Mouse (Mus musculus): ENCODE measurements around the gene Tmprss11c. TPM values are rescaled to one million over a fixed set of nuclear protein-coding genes. Genes with fewer than 3 reads are reported as not detected.

Tmprss11c gene
- total and polyA plus RNA-seq, 3 experiments, result not detected

DNA sequence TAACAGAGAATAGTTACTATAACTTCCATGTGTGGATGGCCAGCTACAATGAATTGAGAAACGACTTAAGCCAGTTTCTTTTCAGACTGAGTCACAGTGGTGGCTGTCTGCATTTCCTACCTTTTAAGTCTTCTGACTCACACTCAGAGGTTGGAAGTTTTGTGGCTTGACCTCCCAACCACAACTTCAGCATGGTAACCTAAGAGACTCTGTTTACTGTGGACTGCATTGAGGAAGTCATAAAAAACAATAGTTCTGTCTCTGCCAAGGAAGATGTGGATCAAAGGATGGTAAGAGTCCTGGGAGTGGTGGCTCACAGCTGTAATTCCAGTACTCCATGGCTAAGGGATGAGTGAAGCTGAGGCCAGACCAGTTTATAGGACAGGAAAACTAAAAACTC is 44.2 kb downstream of the Tmprss11c start:
- H3K4me1 ChIP-seq (ENCODE audit: control insufficient read depth in 1 of 2, insufficient read depth in 2 of 2, low read length in 2 of 2), result no peaks in the 10 kb centered on the region
- no peak overlapping the region for H3K27ac ChIP-seq (ENCODE audit: control insufficient read depth, low read depth, low read length)
- no peak for DNase-seq (ENCODE audit: low read depth, low spot score)
- H3K27me3 ChIP-seq (ENCODE audit: control insufficient read depth in 1 of 2, insufficient read depth in 2 of 2, low read length in 2 of 2), result no peaks in the 10 kb centered on the region
- no peaks in the 10 kb centered on the region for H3K36me3 ChIP-seq (ENCODE audit: control insufficient read depth in 1 of 2, insufficient read depth in 2 of 2, low read length in 2 of 2)
- H3K4me3 ChIP-seq (ENCODE audit: control insufficient read depth in 1 of 2, insufficient read depth in 1 of 2, low read depth in 2 of 2, low read length in 2 of 2), result no peak overlapping the region
- H3K9me3 ChIP-seq (replicated peaks; ENCODE audit: insufficient read depth, low read length), result no peaks in the 10 kb centered on the region
- TF ChIP-seq TCF12 (IDR thresholded peaks at IDR 0.05; ENCODE audit: low read depth, low read length) (no peak), ZNF384 (IDR thresholded peaks at IDR 0.05; ENCODE audit: low read depth, low read length) (no peak), KAT2A (conservative IDR thresholded peaks at IDR 0.05; ENCODE audit: low read depth, low read length) (no peak), CTCF (IDR thresholded peaks at IDR 0.05 in 2 of 3, conservative IDR thresholded peaks at IDR 0.05 in 1 of 3; ENCODE audit: control insufficient read depth in 1 of 3, insufficient read depth in 1 of 3, low read depth in 2 of 3, low read length in 3 of 3, poor library complexity in 1 of 3, severe bottlenecking in 1 of 3) (no peak), UBTF (IDR thresholded peaks at IDR 0.05; ENCODE audit: borderline replicate concordance, insufficient read depth, low read depth, low read length) (no peak), NELFE (IDR thresholded peaks at IDR 0.05; ENCODE audit: low read depth, low read length) (no peak), CHD1 (IDR thresholded peaks at IDR 0.05; ENCODE audit: low read depth, low read length) (no peak), MEF2A (IDR thresholded peaks at IDR 0.05; ENCODE audit: extremely low read depth, insufficient replicate concordance, low read depth, low read length, poor library complexity, severe bottlenecking) (no peak), ZC3H11A (IDR thresholded peaks at IDR 0.05; ENCODE audit: low read depth, low read length) (no peak), RCOR1 (IDR thresholded peaks at IDR 0.05; ENCODE audit: low read depth, low read length) (no peak), ELF1 (IDR thresholded peaks at IDR 0.05; ENCODE audit: low read depth, low read length) (no peak), MXI1 (IDR thresholded peaks at IDR 0.05; ENCODE audit: low read depth, low read length) (no peak), USF2 (IDR thresholded peaks at IDR 0.05; ENCODE audit: borderline replicate concordance in 1 of 2, insufficient read depth in 1 of 2, low read depth in 1 of 2, low read length in 2 of 2) (no peak), POLR2AphosphoS2 (IDR thresholded peaks at IDR 0.05; ENCODE audit: low read length) (no peak), SIN3A (IDR thresholded peaks at IDR 0.05; ENCODE audit: low read length) (no peak), GABPA (IDR thresholded peaks at IDR 0.05; ENCODE audit: low read depth, low read length) (no peak), TAL1 (IDR thresholded peaks at IDR 0.05; ENCODE audit: low read length) (no peak), HCFC1 (IDR thresholded peaks at IDR 0.05; ENCODE audit: low read depth, low read length) (no peak), MYC (IDR thresholded peaks at IDR 0.05; ENCODE audit: low read depth, low read length) (no peak), NRF1 (IDR thresholded peaks at IDR 0.05; ENCODE audit: insufficient read depth, low read depth, low read length, poor library complexity, severe bottlenecking) (no peak)
- no peak overlapping the region for H3K9ac ChIP-seq (ENCODE audit: control insufficient read depth, low read depth, low read length, poor library complexity, severe bottlenecking)
- no peaks in the 10 kb centered on the region for H3K79me2 ChIP-seq (ENCODE audit: control insufficient read depth, insufficient read depth, low read length, poor library complexity)

DNA sequence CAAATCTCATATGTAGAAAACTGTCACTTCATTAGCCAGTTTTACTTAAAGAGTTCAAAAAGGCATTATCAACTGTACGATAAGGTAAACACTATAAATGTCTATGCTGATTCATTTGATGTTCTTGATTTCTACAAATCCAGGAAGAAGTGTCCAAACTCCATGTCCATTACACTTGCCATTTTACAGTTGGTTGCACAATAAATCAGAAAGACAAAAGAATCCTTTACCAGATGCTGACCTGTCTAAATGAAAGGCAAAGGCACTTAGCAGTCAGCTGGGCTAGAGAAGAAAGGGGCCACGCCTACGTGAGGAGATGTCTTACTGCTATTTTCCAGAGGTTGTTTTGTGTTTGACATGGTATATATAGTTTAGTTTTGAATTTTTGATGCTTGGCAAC is 44.8 kb downstream of the Tmprss11c start:
- Histone ChIP-seq H3K4me3 (ENCODE audit: control insufficient read depth in 1 of 2, insufficient read depth in 1 of 2, low read depth in 2 of 2, low read length in 2 of 2) (no peak overlapping the region), H3K79me2 (ENCODE audit: control insufficient read depth, insufficient read depth, low read length, poor library complexity) (no peaks in the 10 kb centered on the region), H3K27ac (ENCODE audit: control insufficient read depth, low read depth, low read length) (no peak overlapping the region), H3K36me3 (ENCODE audit: control insufficient read depth in 1 of 2, insufficient read depth in 2 of 2, low read length in 2 of 2) (no peaks in the 10 kb centered on the region), H3K27me3 (ENCODE audit: control insufficient read depth in 1 of 2, insufficient read depth in 2 of 2, low read length in 2 of 2) (no peaks in the 10 kb centered on the region), H3K9ac (ENCODE audit: control insufficient read depth, low read depth, low read length, poor library complexity, severe bottlenecking) (no peak overlapping the region), H3K4me1 (ENCODE audit: control insufficient read depth in 1 of 2, insufficient read depth in 2 of 2, low read length in 2 of 2) (no peaks in the 10 kb centered on the region), H3K9me3 (replicated peaks; ENCODE audit: insufficient read depth, low read length) (no peaks in the 10 kb centered on the region)
- no peak for DNase-seq (ENCODE audit: low read depth, low spot score)
- TF ChIP-seq MXI1 (IDR thresholded peaks at IDR 0.05; ENCODE audit: low read depth, low read length) (no peak), RAD21 (IDR thresholded peaks at IDR 0.05; ENCODE audit: low read depth, low read length) (no peak), POLR2A (IDR thresholded peaks at IDR 0.05; ENCODE audit: control insufficient read depth in 1 of 2, insufficient read depth in 1 of 2, low read depth in 1 of 2, low read length in 2 of 2, poor library complexity in 1 of 2) (no peak), RCOR1 (IDR thresholded peaks at IDR 0.05; ENCODE audit: low read depth, low read length) (no peak), KAT2A (conservative IDR thresholded peaks at IDR 0.05; ENCODE audit: low read depth, low read length) (no peak), GATA1 (IDR thresholded peaks at IDR 0.05; ENCODE audit: low read depth, low read length) (no peak), ZNF384 (IDR thresholded peaks at IDR 0.05; ENCODE audit: low read depth, low read length) (no peak), TCF12 (IDR thresholded peaks at IDR 0.05; ENCODE audit: low read depth, low read length) (no peak), MAZ (IDR thresholded peaks at IDR 0.05; ENCODE audit: low read depth, low read length) (no peak), NELFE (IDR thresholded peaks at IDR 0.05; ENCODE audit: low read depth, low read length) (no peak), USF1 (IDR thresholded peaks at IDR 0.05; ENCODE audit: low read depth, low read length) (no peak), BHLHE40 (IDR thresholded peaks at IDR 0.05; ENCODE audit: borderline replicate concordance, low read depth, low read length) (no peak)
